Mouse (Mus musculus): ENCODE measurements around the gene Krtap13-1. TPM values are rescaled to one million over a fixed set of nuclear protein-coding genes. Genes with fewer than 3 reads are reported as not detected.

The Krtap13-1 gene
- total RNA-seq, 2 experiments from 2014 or later = not detected

Other genes with a start within 250 kb of the Krtap13-1 start
- gene Cldn17, start 221.9 kb upstream of the Krtap13-1 start, total RNA-seq (2021) = not detected
- gene Cldn8, start 165.7 kb upstream of the Krtap13-1 start, total RNA-seq (2021) = not detected
- not detected for gene Krtap24-1, start 116.6 kb upstream of the Krtap13-1 start, total RNA-seq (2021)
- not detected for gene 2310079G19Rik, start 101.2 kb upstream of the Krtap13-1 start, total RNA-seq (2021)
- not detected for gene Krtap26-1, start 81.1 kb upstream of the Krtap13-1 start, total RNA-seq (2021)
- gene Krtap27-1, start 57.2 kb upstream of the Krtap13-1 start, total RNA-seq (2021) = not detected
- gene 2310061N02Rik, start 20.9 kb upstream of the Krtap13-1 start, total RNA-seq (2021) = not detected
- not detected for gene Krtap13, start 22.8 kb downstream of the Krtap13-1 start, total RNA-seq (2021)
- not detected for gene 2310034C09Rik, start 30.0 kb downstream of the Krtap13-1 start, total RNA-seq (2021)
- gene 2310057N15Rik, start 45.3 kb downstream of the Krtap13-1 start, total RNA-seq (2021) = not detected
- not detected for gene Gm5965, start 49.0 kb downstream of the Krtap13-1 start, total RNA-seq (2021)
- not detected for gene Gm20741, start 83.4 kb downstream of the Krtap13-1 start, total RNA-seq (2021)
- not detected for gene Krtap15, start 91.4 kb downstream of the Krtap13-1 start, total RNA-seq (2021)
- not detected for gene Krtap14, start 97.3 kb downstream of the Krtap13-1 start, total RNA-seq (2021)
- gene Krtap19-1, start 140.5 kb downstream of the Krtap13-1 start, total RNA-seq (2021) = not detected
- not detected for gene Krtap19-2, start 145.4 kb downstream of the Krtap13-1 start, total RNA-seq (2021)
- gene Krtap19-3, start 149.2 kb downstream of the Krtap13-1 start, total RNA-seq (2021) = not detected
- not detected for gene Krtap19-4, start 156.2 kb downstream of the Krtap13-1 start, total RNA-seq (2021)
- not detected for gene Krtap19-5, start 167.6 kb downstream of the Krtap13-1 start, total RNA-seq (2021)
- gene Krtap19-9b, start 203.4 kb downstream of the Krtap13-1 start, total RNA-seq (2021) = not detected
- not detected for gene Krtap16-3, start 234.0 kb downstream of the Krtap13-1 start, total RNA-seq (2021)